Mouse (Mus musculus): ENCODE measurements at regions not wholly inside any gene's neighbourhood (a gene's known extent, or its start where the extent isn't known, plus 50 kb on each side); places are given as distances from the start of the nearest gene placed in this dataset.

- 66% methylated on average over 10 of the region's 10 CpGs for WGBS
Measured at GRCm38 (mm10) chr7:133315197-133316029, 191.3 kb upstream of the Ctbp2 start.

GRCm38 (mm10) chr7:133313115-133313514 lies 189.0 kb upstream of the Ctbp2 start:
- 61% methylated on average over 5 of the region's 5 CpGs for WGBS
- peaks cover 8% of the 10 kb centered on the region; the same call in 1 of the 2 replicates for H3K4me1 ChIP-seq (ENCODE audit: control insufficient read depth, insufficient read depth, low read length)
- TF ChIP-seq CTCF (IDR thresholded peaks at IDR 0.05; ENCODE audit: insufficient read depth, low read depth, low read length) (no peak), POLR2A (IDR thresholded peaks at IDR 0.05; ENCODE audit: insufficient read depth, low read depth, low read length) (no peak)
- no peak overlapping the region for H3K4me3 ChIP-seq (ENCODE audit: insufficient read depth, low read depth, low read length)
- H3K27ac ChIP-seq (ENCODE audit: insufficient read depth, low read depth, low read length), result no peak overlapping the region

More at GRCm38 (mm10) chr7:133315197-133316029, 191.3 kb upstream of the Ctbp2 start:
- Histone ChIP-seq H3K4me3 (ENCODE audit: insufficient read depth, low read depth, low read length) (no peak overlapping the region), H3K27ac (ENCODE audit: insufficient read depth, low read depth, low read length) (no peak overlapping the region), H3K4me1 (ENCODE audit: control insufficient read depth, insufficient read depth, low read length) (peaks cover 10% of the 10 kb centered on the region; the same call in 1 of the 2 replicates)
- TF ChIP-seq CTCF (IDR thresholded peaks at IDR 0.05; ENCODE audit: insufficient read depth, low read depth, low read length), result no peak
- no peak for TF ChIP-seq POLR2A (IDR thresholded peaks at IDR 0.05; ENCODE audit: insufficient read depth, low read depth, low read length)

DNA sequence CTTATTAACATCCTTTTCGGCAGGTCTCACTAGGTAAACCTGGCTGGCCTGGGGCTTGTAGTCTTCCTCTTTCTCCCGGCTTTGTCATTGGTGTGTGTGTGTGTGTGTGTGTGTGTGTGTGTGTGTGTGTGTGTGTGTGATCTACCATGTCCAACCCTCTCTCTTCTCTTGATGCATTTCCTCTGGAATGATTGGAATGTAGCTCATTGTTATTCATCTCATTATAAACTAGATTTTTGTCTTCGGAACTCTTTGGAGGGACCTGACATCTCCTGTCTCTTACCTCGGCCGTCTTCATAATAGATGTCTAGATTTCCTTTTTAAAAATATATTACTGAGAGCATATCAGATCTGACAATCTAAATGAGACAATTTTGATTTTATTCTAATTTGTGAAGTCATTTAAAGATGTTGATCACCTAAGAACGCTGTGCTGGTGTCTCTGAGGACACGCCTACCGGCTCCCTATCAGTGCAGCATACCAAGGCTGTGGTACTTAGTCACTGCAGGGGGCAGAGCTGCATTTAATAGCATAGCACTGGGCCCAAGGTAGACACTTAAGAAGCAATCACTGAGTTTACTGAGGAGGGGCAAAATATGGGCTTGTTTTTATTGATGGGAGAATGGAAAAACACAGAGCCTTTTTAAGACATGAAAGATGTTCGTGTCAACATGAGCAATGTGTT lies 187.1 kb upstream of the Ctbp2 start:
- Histone ChIP-seq H3K4me3 (ENCODE audit: insufficient read depth, low read depth, low read length) (no peak overlapping the region), H3K4me1 (ENCODE audit: control insufficient read depth, insufficient read depth, low read length) (peaks cover 5% of the 10 kb centered on the region; the same call in 1 of the 2 replicates), H3K27ac (ENCODE audit: insufficient read depth, low read depth, low read length) (no peak overlapping the region)
- WGBS, result 68% methylated on average over 9 of the region's 9 CpGs
- TF ChIP-seq POLR2A (IDR thresholded peaks at IDR 0.05; ENCODE audit: insufficient read depth, low read depth, low read length), result no peak
- no peak for TF ChIP-seq CTCF (IDR thresholded peaks at IDR 0.05; ENCODE audit: insufficient read depth, low read depth, low read length)

DNA sequence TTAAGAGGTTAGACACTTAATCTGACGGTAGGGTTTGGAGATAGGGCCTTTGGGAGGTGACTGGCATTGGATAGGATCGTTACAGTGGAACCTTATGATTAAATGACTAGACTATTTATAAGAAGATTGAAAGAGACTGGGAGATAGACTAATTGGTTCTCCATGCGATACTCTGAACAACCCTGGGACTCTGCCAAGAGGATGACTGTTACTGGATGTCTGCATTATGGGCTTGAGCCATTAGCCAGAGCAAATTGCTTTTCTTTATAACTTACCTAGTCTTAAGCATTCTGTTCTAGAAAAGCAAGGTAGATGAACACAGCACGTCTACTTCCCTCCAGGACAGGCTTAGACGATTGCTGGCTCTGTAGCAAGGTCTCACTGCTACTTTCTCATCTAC lies 180.3 kb upstream of the Ctbp2 start:
- Histone ChIP-seq H3K4me1 (ENCODE audit: control insufficient read depth, insufficient read depth, low read length) (no peaks in the 10 kb centered on the region), H3K4me3 (ENCODE audit: insufficient read depth, low read depth, low read length) (no peak overlapping the region), H3K27ac (ENCODE audit: insufficient read depth, low read depth, low read length) (no peak overlapping the region)
- TF ChIP-seq CTCF (IDR thresholded peaks at IDR 0.05; ENCODE audit: insufficient read depth, low read depth, low read length), result no peak
- no peak for TF ChIP-seq POLR2A (IDR thresholded peaks at IDR 0.05; ENCODE audit: insufficient read depth, low read depth, low read length)
- 80% methylated on average over 5 of the region's 5 CpGs for WGBS

- Histone ChIP-seq H3K4me3 (ENCODE audit: insufficient read depth, low read depth, low read length) (no peak overlapping the region), H3K4me1 (ENCODE audit: control insufficient read depth, insufficient read depth, low read length) (no peaks in the 10 kb centered on the region), H3K27ac (ENCODE audit: insufficient read depth, low read depth, low read length) (no peak overlapping the region)
- TF ChIP-seq CTCF (IDR thresholded peaks at IDR 0.05; ENCODE audit: insufficient read depth, low read depth, low read length) (no peak), POLR2A (IDR thresholded peaks at IDR 0.05; ENCODE audit: insufficient read depth, low read depth, low read length) (no peak)
- WGBS, result 93% methylated on average over 3 of the region's 3 CpGs
Measured at GRCm38 (mm10) chr7:133290471-133290870, 166.3 kb upstream of the Ctbp2 start.

GRCm38 (mm10) chr7:133288236-133288635 lies 164.1 kb upstream of the Ctbp2 start:
- WGBS, result 38% methylated on average over 3 of the region's 3 CpGs
- H3K4me3 ChIP-seq (ENCODE audit: insufficient read depth, low read depth, low read length), result no peak overlapping the region
- H3K27ac ChIP-seq (ENCODE audit: insufficient read depth, low read depth, low read length), result no peak overlapping the region
- H3K4me1 ChIP-seq (ENCODE audit: control insufficient read depth, insufficient read depth, low read length), result no peaks in the 10 kb centered on the region
- TF ChIP-seq CTCF (IDR thresholded peaks at IDR 0.05; ENCODE audit: insufficient read depth, low read depth, low read length) (no peak), POLR2A (IDR thresholded peaks at IDR 0.05; ENCODE audit: insufficient read depth, low read depth, low read length) (no peak)

- Histone ChIP-seq H3K4me1 (ENCODE audit: control insufficient read depth, insufficient read depth, low read length) (no peaks in the 10 kb centered on the region), H3K27ac (ENCODE audit: insufficient read depth, low read depth, low read length) (no peak overlapping the region), H3K4me3 (ENCODE audit: insufficient read depth, low read depth, low read length) (no peak overlapping the region)
- TF ChIP-seq POLR2A (IDR thresholded peaks at IDR 0.05; ENCODE audit: insufficient read depth, low read depth, low read length) (no peak), CTCF (IDR thresholded peaks at IDR 0.05; ENCODE audit: insufficient read depth, low read depth, low read length) (no peak)
- 93% methylated on average over 7 of the region's 7 CpGs for WGBS
Measured at GRCm38 (mm10) chr7:133286836-133287235, 162.7 kb upstream of the Ctbp2 start.

GRCm38 (mm10) chr7:133286216-133286615 lies 162.1 kb upstream of the Ctbp2 start:
- WGBS, result 93% methylated on average over 5 of the region's 5 CpGs
- Histone ChIP-seq H3K4me3 (ENCODE audit: insufficient read depth, low read depth, low read length) (no peak overlapping the region), H3K4me1 (ENCODE audit: control insufficient read depth, insufficient read depth, low read length) (no peaks in the 10 kb centered on the region), H3K27ac (ENCODE audit: insufficient read depth, low read depth, low read length) (no peak overlapping the region)
- TF ChIP-seq POLR2A (IDR thresholded peaks at IDR 0.05; ENCODE audit: insufficient read depth, low read depth, low read length) (no peak), CTCF (IDR thresholded peaks at IDR 0.05; ENCODE audit: insufficient read depth, low read depth, low read length) (no peak)

DNA sequence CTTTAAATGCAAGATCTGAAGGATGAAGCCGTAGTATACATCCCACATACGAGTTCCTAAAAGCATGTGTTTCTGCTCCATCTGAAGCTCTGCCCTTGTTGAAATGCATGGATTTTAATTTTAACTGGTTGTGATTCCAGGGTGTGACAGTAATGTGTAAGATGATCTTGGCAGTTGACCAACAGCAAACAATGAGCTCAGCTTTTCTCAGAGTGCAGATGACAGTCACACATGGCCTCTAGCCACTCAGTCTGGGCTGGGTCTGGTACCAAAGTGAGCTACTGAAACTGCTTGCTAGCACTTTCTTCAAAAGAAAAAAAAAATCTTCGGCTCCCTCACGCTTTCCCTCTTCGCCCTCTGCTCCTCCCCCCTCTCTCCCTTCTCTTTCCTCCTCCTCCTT lies 138.0 kb upstream of the Ctbp2 start:
- no peak overlapping the region for H3K4me3 ChIP-seq (ENCODE audit: insufficient read depth, low read depth, low read length)
- WGBS, result 69% methylated on average over 5 of the region's 5 CpGs
- no peak for TF ChIP-seq POLR2A (IDR thresholded peaks at IDR 0.05; ENCODE audit: insufficient read depth, low read depth, low read length)
- no peak for TF ChIP-seq CTCF (IDR thresholded peaks at IDR 0.05; ENCODE audit: insufficient read depth, low read depth, low read length)

More for the DNA sequence above, 138.0 kb upstream of the Ctbp2 start:
- Histone ChIP-seq H3K27ac (ENCODE audit: insufficient read depth, low read depth, low read length) (no peak overlapping the region), H3K4me1 (ENCODE audit: control insufficient read depth, insufficient read depth, low read length) (no peaks in the 10 kb centered on the region)

Data from olfactory bulb, adult 2 months (tissue).